Mouse (Mus musculus) embryonic fibroblast, embryonic 13.5 days (primary cell): Measurements from ENCODE around the gene Smoc1.

Source experiments
- CTCF ChIP-seq: IDR thresholded peaks from 2 replicates; pipeline ENCODE4 v1.5.1; 2011; ENCODE audit warnings: mild to moderate bottlenecking, control low read depth, low read length, moderate library complexity, borderline replicate concordance; ENCODE audit not compliant: insufficient read depth
- POLR2A ChIP-seq: IDR thresholded peaks from 2 replicates; pipeline ENCODE4 v1.6.1; 2011; ENCODE audit warnings: low read depth, mild to moderate bottlenecking, control low read depth, low read length, moderate library complexity

- TF ChIP-seq CTCF, result no peak
- TF ChIP-seq POLR2A, result no peak
Observed at GRCm38 (mm10) chr12:81139463-81139862, 112.9 kb downstream of the Smoc1 start.
